Mouse (Mus musculus) midbrain, embryonic 13.5 days (tissue): ENCODE data around the gene Rasgef1b. TPM values are rescaled to one million over a fixed set of nuclear protein-coding genes. Genes with fewer than 3 reads are reported as not detected.

Experiments used
- ATAC-seq: fragments of 200-750 bp; cut with Nextera tagmentation; 2 replicates; pipeline ENCODE4 v1.8.0; 2017; ENCODE audit warnings: mild to moderate bottlenecking, moderate TSS enrichment, moderate library complexity
- H3K27ac ChIP-seq: fragments of 300-500 bp; sonication (generic); 2 replicates; pipeline ENCODE4 v1.5.1; 2015; ENCODE audit warnings: inconsistent platforms, mild to moderate bottlenecking, moderate library complexity
- H3K27me3 ChIP-seq: fragments of 300-500 bp; sonication (generic); 2 replicates; pipeline ENCODE4 v1.6.1; 2015; ENCODE audit warnings: mild to moderate bottlenecking, inconsistent platforms
- H3K36me3 ChIP-seq: fragments of 300-500 bp; sonication (generic); 2 replicates; pipeline ENCODE4 v1.6.1; 2015; ENCODE audit warnings: mild to moderate bottlenecking, inconsistent platforms
- H3K4me1 ChIP-seq: fragments of 300-500 bp; sonication (generic); replicated peaks from 2 replicates; pipeline ENCODE4 v1.6.1; 2015; ENCODE audit warnings: inconsistent platforms
- H3K4me2 ChIP-seq: fragments of 300-500 bp; sonication (generic); replicated peaks from 2 replicates; pipeline ENCODE4 v1.6.1; 2015; ENCODE audit warnings: moderate library complexity, mild to moderate bottlenecking, inconsistent platforms
- H3K4me3 ChIP-seq: fragments of 300-500 bp; sonication (generic); replicated peaks from 2 replicates; pipeline ENCODE4 v1.5.1; 2015; ENCODE audit warnings: mild to moderate bottlenecking, inconsistent platforms
- H3K9ac ChIP-seq: fragments of 300-500 bp; sonication (generic); replicated peaks from 2 replicates; pipeline ENCODE4 v1.6.1; 2015; ENCODE audit warnings: mild to moderate bottlenecking, inconsistent platforms
- H3K9me3 ChIP-seq: fragments of 300-500 bp; sonication (generic); 2 replicates; pipeline ENCODE4 v1.6.1; 2016; ENCODE audit warnings: mild to moderate bottlenecking, inconsistent platforms
- WGBS: fragments of 180-500 bp; shearing (Covaris S2); methylation state at CpG from one replicate; pipeline ENCODE4 v1.1.7; 2015; 5-methylcytosine and 5-hydroxymethylcytosine counted together
- polyA plus RNA-seq: library from polyadenylated mRNA; unstranded; fragments of >200 nt; fragmentation: Nextera tagmentation; extraction: Ambion mirVana; gene quantifications from 2 replicates; pipeline ENCODE4 v1.2.1, GENCODE M21; 2015

The Rasgef1b gene
- polyA plus RNA-seq, 1 experiment from 2014 or later: 69.2 TPM

GRCm38 (mm10) chr5:99480078-99481031 lies 248.5 kb downstream of the Rasgef1b start:
- no peak for ATAC-seq
- Histone ChIP-seq H3K27ac (peak overlapping the region; percentile 83), H3K27me3 (peaks cover 53% of the 10 kb centered on the region), H3K9ac (no peak overlapping the region), H3K4me2 (peak overlapping the region; percentile 36), H3K9me3 (no peaks in the 10 kb centered on the region), H3K4me1 (peaks cover 36% of the 10 kb centered on the region), H3K36me3 (no peaks in the 10 kb centered on the region), H3K4me3 (no peak overlapping the region)
- WGBS: 52% methylated on average over 6 of the region's 6 CpGs

- 0% methylated on average over 20 of the region's 20 CpGs for WGBS
- H3K9ac ChIP-seq: peak overlapping the region; percentile 46; the same call in 1 of the 2 replicates
- peaks cover 42% of the 10 kb centered on the region for H3K4me1 ChIP-seq
- H3K4me3 ChIP-seq: no peak overlapping the region
- H3K4me2 ChIP-seq: peak overlapping the region; percentile 36
- no peaks in the 10 kb centered on the region for H3K9me3 ChIP-seq
- ATAC-seq: peak; percentile 97
- no peaks in the 10 kb centered on the region for H3K36me3 ChIP-seq
- H3K27ac ChIP-seq: peak overlapping the region; percentile 83
- H3K27me3 ChIP-seq: peaks cover 46% of the 10 kb centered on the region
These were observed 249.4 kb downstream of the Rasgef1b start for GRCm38 (mm10) chr5:99479263-99480077.

GRCm38 (mm10) chr5:99478716-99479115 lies 250.1 kb downstream of the Rasgef1b start:
- Histone ChIP-seq H3K27ac (peak overlapping the region; percentile 83), H3K9me3 (no peaks in the 10 kb centered on the region), H3K27me3 (peaks cover 41% of the 10 kb centered on the region), H3K9ac (no peak overlapping the region), H3K36me3 (no peaks in the 10 kb centered on the region), H3K4me2 (peak overlapping the region; percentile 36; the same call in 1 of the 2 replicates), H3K4me1 (peaks cover 42% of the 10 kb centered on the region), H3K4me3 (no peak overlapping the region)
- 9% methylated on average over 4 of the region's 4 CpGs for WGBS
- ATAC-seq: no peak

DNA sequence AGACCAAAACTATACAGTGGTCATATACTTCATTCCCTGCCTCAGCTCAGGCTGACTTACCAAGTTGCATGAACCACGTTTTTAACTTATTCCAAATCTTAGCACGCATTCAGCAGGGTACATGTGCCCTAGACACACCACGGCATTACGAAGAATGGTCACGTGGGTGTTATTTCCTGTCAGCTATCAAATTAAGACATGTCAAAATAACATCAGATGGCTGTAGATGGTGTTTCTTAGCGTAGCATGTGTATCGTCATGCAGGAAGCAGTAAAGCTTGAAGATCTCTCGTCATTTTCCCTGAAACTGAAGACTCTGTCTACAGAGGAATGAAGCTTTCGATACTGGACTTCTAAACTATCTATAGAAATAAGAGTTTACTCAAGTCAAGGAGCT lies 251.4 kb downstream of the Rasgef1b start:
- ATAC-seq: no peak
- peaks cover 34% of the 10 kb centered on the region for H3K27me3 ChIP-seq
- no peak overlapping the region for H3K4me2 ChIP-seq
- H3K9ac ChIP-seq: no peak overlapping the region
- H3K4me1 ChIP-seq: peaks cover 42% of the 10 kb centered on the region
- H3K27ac ChIP-seq: no peak overlapping the region
- WGBS: 91% methylated on average over 9 of the region's 9 CpGs
- H3K9me3 ChIP-seq: no peaks in the 10 kb centered on the region
- H3K4me3 ChIP-seq: no peak overlapping the region
- H3K36me3 ChIP-seq: no peaks in the 10 kb centered on the region

GRCm38 (mm10) chr5:99476640-99477419 lies 252.0 kb downstream of the Rasgef1b start:
- H3K36me3 ChIP-seq: no peaks in the 10 kb centered on the region
- H3K4me3 ChIP-seq: no peak overlapping the region
- H3K4me2 ChIP-seq: no peak overlapping the region
- H3K9me3 ChIP-seq: no peaks in the 10 kb centered on the region
- H3K9ac ChIP-seq: no peak overlapping the region
- WGBS: 94% methylated on average over 6 of the region's 6 CpGs
- no peak for ATAC-seq
- peaks cover 42% of the 10 kb centered on the region for H3K4me1 ChIP-seq
- no peak overlapping the region for H3K27ac ChIP-seq
- peaks cover 28% of the 10 kb centered on the region for H3K27me3 ChIP-seq

GRCm38 (mm10) chr5:99472607-99473335 lies 256.1 kb downstream of the Rasgef1b start:
- 86% methylated on average over 5 of the region's 5 CpGs for WGBS
- Histone ChIP-seq H3K27me3 (peaks cover 20% of the 10 kb centered on the region), H3K36me3 (no peaks in the 10 kb centered on the region), H3K4me1 (peaks cover 9% of the 10 kb centered on the region; the same call in 1 of the 2 replicates), H3K4me2 (no peak overlapping the region), H3K9me3 (no peaks in the 10 kb centered on the region), H3K9ac (no peak overlapping the region), H3K4me3 (no peak overlapping the region), H3K27ac (no peak overlapping the region)
- ATAC-seq: no peak

DNA sequence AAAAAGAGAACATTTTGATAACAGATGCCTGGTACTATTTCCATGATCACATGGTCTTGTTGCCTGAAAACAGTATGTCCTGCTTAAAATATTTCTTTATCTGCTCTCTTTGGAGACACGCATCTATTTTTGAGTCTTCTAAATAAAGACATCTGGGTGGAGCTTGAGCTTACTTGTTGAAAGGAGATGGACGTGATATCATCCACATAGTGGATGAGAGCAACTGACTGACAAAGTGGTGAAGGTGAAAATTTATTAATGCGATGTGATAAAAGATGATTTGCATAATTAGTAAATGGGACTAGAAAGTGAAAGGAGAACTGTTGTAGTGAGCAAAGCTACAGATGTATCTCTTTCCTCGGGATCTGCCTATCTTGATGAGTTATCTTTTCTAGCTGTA lies 257.1 kb downstream of the Rasgef1b start:
- no peak for ATAC-seq

GRCm38 (mm10) chr5:99470613-99471012 lies 258.3 kb downstream of the Rasgef1b start:
- Histone ChIP-seq H3K27ac (no peak overlapping the region), H3K9me3 (no peaks in the 10 kb centered on the region), H3K4me3 (no peak overlapping the region), H3K4me1 (peaks cover 9% of the 10 kb centered on the region; the same call in 1 of the 2 replicates), H3K36me3 (no peaks in the 10 kb centered on the region), H3K9ac (no peak overlapping the region), H3K4me2 (no peak overlapping the region), H3K27me3 (peaks cover 10% of the 10 kb centered on the region; the same call in 1 of the 2 replicates)
- ATAC-seq: no peak

More for the DNA sequence above, 257.1 kb downstream of the Rasgef1b start:
- Histone ChIP-seq H3K36me3 (no peaks in the 10 kb centered on the region), H3K4me1 (peaks cover 9% of the 10 kb centered on the region; the same call in 1 of the 2 replicates), H3K9ac (no peak overlapping the region), H3K4me2 (no peak overlapping the region), H3K27ac (no peak overlapping the region), H3K4me3 (no peak overlapping the region), H3K27me3 (peaks cover 15% of the 10 kb centered on the region), H3K9me3 (no peaks in the 10 kb centered on the region)
- 81% methylated on average over 4 of the region's 4 CpGs for WGBS

- ATAC-seq: no peak
- Histone ChIP-seq H3K4me2 (no peak overlapping the region), H3K9ac (no peak overlapping the region), H3K9me3 (no peaks in the 10 kb centered on the region), H3K36me3 (no peaks in the 10 kb centered on the region), H3K27ac (no peak overlapping the region), H3K4me3 (no peak overlapping the region), H3K4me1 (peaks cover 5% of the 10 kb centered on the region; the same call in 1 of the 2 replicates), H3K27me3 (0 out of 2 replicates have a peak, but pooled peaks cover 4% of the 10 kb centered on the region)
- 86% methylated on average over 6 of the region's 6 CpGs for WGBS
These were observed 269.9 kb downstream of the Rasgef1b start for GRCm38 (mm10) chr5:99459007-99459406.

DNA sequence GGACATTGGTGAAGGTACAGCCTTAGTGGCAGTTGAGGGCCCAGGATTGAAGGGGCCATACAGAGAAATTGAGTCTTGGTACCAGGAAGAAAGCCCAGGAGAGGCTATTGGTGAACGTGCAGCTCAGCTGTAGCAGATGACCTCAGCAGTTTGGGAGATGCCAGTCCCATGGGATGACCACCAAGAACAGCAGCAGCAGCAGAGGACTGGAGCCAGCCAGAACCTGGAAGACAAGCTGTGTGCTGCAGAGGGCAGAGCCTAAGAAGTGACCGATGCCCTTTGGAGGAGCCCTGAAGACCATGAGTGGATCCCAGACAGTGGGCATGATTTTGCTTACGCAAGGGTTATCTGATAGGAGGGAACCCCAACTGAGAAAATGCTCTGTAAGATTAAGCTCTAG lies 271.6 kb downstream of the Rasgef1b start:
- Histone ChIP-seq H3K27me3 (0 out of 2 replicates have a peak, but pooled peaks cover 4% of the 10 kb centered on the region), H3K9ac (no peak overlapping the region), H3K36me3 (no peaks in the 10 kb centered on the region), H3K9me3 (no peaks in the 10 kb centered on the region), H3K4me3 (no peak overlapping the region), H3K27ac (no peak overlapping the region), H3K4me1 (peaks cover 11% of the 10 kb centered on the region), H3K4me2 (no peak overlapping the region)
- ATAC-seq: no peak
- WGBS: 96% methylated on average over 3 of the region's 3 CpGs

DNA sequence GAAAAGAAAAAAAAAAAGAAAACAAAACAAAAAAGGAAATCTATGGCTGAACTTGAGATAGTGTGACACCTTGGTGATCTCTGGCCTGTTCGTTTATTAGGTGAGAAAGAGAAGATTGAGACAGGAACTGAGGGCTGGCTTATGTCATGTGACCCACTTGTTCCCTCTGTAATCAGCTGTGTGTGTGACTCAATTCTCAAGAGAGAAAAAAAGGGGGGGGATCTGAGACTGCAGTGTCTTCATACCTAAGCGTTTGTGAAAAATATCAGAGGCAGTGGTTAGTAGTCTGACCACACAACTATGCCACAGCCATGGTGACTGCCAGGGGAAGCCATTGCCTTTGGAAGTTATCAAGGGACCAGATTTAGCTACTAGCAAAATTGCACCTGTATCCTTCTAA lies 276.9 kb downstream of the Rasgef1b start:
- no peak for ATAC-seq
- 61% methylated on average over 2 of the region's 2 CpGs for WGBS
- no peak overlapping the region for H3K27ac ChIP-seq

More for the DNA sequence above, 276.9 kb downstream of the Rasgef1b start:
- Histone ChIP-seq H3K36me3 (no peaks in the 10 kb centered on the region), H3K27me3 (0 out of 2 replicates have a peak, but pooled peaks cover 4% of the 10 kb centered on the region), H3K9ac (no peak overlapping the region), H3K9me3 (no peaks in the 10 kb centered on the region), H3K4me2 (no peak overlapping the region), H3K4me1 (peaks cover 28% of the 10 kb centered on the region), H3K4me3 (no peak overlapping the region)
